Mouse (Mus musculus): Measurements from ENCODE around the gene Tmc5.

The Tmc5 gene

GRCm38 (mm10) chr7:118611185-118611749 lies 14.2 kb downstream of the Tmc5 start:
- no peak for DNase-seq

DNA sequence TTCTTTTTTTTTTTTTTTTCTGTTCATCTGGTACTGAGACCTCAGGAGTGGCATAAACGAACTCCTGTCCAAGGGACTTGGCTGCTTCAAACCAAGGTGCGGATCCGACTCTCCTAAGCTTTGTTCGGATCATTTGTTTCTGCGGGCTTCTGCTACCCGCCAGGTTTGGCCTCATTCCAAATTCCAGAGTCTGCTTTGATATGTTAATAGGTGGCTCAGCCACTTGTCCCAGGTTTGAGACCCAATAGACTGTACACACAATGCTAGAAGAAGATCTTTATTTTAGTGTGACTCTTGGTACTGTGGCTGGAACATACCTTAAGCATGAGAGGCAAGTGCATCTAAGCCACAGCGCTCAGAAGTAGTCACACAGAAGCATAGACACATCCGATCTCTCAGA lies 14.8 kb downstream of the Tmc5 start:
- DNase-seq: no peak

- no peak for DNase-seq
These were observed 17.0 kb downstream of the Tmc5 start for GRCm38 (mm10) chr7:118614076-118614475.

GRCm38 (mm10) chr7:118618104-118618503 lies 21.0 kb downstream of the Tmc5 start:
- DNase-seq: no peak

GRCm38 (mm10) chr7:118620243-118620906 lies 23.3 kb downstream of the Tmc5 start:
- DNase-seq: no peak

GRCm38 (mm10) chr7:118621094-118621493 lies 24.0 kb downstream of the Tmc5 start:
- DNase-seq: no peak

DNA sequence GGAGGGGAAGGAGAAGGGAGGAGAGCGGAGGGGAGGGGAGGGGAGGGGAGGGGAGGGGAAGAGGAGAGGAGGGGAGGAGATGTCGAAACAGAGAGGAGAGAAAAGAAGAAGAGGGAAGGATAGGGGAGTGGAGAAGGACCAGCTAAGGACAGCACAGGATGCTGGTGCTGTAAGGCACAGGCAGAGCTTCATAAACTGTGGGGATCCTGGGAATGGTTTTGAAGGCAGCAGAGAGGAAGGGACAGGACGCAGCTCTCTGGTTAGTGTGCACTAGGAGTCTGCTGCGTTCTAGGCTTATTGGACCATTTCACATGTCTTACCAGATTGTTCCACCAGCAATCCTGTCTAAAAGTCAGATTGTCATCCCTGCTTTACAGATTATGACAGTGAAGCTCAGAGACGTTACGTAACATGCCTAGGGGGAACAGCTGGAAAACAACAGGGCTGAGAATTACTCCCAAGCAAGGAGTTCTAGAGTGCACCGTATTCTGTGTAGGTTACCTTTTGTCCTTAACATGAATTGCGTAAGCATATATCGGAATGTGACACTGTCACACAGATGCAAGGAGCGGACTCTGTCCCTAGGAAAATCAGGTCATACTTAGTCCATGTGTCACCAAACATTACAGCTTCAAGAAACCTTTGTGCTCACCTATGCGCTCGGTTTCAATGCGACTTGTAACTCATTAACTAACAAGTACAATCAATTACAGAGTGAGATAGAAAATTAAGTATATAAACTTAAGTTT lies 30.6 kb downstream of the Tmc5 start:
- no peak for DNase-seq

GRCm38 (mm10) chr7:118633094-118633493 lies 36.0 kb downstream of the Tmc5 start:
- no peak for DNase-seq

DNA sequence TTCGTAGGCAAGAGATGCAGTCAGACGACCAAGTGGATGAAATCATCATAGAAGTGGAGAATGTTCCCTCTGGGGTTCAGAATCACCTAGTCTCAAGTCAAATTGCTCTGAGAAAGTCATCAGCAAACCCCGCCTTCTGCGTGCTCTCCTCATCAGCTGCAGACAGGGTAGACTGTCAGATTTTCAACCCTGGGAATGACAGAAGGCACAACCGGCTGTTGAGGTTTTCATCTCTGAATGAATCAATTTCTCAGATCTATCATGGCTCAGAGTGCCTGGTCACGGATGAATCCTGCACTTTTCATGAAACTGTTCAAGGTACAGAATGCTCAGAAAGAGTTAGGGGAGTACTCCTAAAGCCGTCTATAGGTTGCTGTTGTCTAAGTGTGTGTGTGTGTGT lies 36.9 kb downstream of the Tmc5 start:
- no peak for DNase-seq

- no peak for DNase-seq
These were observed 40.4 kb downstream of the Tmc5 start for GRCm38 (mm10) chr7:118637466-118637865.

- no peak for DNase-seq
These were observed 49.1 kb downstream of the Tmc5 start for GRCm38 (mm10) chr7:118646237-118646636.

GRCm38 (mm10) chr7:118649328-118649727 lies 52.2 kb downstream of the Tmc5 start:
- DNase-seq: no peak

DNA sequence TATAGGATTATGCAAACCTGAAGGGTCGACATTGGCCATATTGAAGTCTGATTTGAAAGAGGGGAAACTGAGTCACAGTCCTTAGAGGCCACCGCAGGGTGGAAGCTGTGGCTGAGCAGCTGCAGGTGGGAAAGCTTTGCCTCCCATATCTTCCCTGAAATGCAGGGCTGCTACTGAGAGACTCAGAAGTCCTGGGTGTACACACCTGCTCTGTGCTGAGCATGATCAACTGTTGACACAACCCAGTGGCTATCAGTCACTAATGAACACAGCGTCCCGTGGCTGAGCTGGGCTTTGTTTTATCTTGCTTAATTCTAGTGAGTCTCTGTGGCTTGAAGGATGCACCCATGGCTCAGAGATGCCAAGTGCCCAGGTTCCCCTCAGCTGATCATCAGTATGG lies 53.0 kb downstream of the Tmc5 start:
- DNase-seq: no peak

DNA sequence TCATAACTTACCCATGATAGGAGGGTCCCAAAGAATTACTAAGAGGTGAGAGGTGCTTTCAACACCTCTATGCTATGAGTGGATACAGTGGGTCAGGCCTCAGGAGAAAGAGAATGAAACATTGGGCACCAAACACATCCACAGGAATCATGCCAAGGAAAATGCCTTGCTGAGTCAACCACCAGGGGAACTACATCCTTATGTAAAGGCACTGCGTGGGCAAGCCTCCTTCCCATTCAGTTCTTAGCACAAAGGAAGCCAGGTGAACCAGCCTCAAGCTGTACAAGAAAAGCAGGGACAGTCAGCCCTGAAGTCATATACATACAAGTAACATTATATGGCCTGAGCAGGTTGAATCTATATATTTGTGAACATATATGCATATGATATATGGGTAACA lies 53.8 kb downstream of the Tmc5 start:
- DNase-seq: no peak

DNA sequence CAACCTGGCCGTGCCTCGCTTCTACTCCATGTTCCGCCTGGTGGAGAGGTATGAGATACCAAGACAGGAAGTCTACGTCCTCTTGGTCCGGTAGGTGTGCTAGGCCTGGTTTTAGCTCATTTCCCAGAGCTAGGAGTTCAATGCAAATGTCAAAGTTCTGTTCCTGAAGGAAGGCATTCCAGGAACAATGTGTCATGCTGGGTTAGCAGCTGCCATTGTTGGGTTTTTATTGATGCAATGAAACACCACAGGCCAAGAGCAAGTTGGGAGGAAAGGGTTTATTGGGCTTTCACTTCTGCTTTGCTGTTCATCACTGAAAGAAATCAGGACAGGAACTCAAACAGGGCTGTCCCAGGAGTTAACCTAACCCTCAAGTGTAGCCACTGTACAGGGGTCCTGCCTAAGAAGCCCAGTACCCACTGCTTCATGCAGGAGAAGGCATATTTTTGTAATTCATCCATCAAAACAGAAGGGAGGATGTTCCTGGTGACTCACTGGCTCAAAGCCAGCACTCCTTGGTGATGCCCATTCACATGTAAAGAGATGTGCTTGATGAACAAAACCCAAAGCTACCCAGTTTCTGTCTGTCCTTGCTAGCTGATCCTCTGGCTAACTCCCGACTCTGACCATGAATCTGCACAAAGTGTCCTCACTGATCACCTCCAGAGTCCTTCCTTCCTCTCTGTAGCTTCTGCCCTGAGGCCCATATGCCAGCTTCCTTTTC lies 55.6 kb downstream of the Tmc5 start:
- no peak for DNase-seq

DNA sequence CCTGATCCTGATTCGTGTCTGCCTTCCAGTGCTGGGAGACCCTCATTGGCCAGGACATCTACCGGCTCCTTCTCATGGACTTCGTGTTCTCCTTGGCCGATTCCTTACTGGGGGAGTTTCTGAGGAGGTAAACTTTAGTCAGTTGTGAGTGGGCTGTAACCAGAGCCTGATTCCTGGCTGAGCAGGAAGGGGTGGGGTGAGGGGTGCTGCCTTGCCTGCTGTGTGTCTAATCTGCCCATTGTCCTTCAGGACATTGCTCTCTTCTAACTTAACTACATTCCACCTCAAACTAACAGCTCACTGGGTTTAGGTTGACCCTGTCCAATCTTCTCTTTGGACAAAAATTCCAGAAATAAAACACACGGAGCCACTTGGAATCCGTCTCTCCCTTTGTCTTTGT lies 59.6 kb downstream of the Tmc5 start:
- DNase-seq: no peak

DNA sequence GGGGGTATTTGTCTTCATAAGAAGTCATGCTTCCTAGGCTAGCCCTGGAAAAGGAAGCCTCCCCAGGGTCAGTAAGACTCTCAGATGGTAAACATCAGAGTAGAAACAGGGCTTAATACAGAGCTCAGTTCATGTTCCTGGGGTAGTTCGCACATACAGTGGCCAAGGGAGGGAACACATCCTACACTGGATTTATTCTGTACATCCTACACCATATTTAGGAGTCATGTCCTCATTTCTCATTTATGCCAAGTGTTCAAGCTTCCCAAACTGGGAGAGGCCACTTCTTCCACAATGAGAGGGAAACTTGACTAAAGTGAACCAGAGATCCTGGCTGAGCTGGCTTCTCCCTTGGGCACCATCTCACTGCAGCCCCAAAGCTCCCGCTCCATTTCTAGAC lies 70.7 kb downstream of the Tmc5 start:
- DNase-seq: no peak

- DNase-seq: no peak
These were observed 73.0 kb downstream of the Tmc5 start for GRCm38 (mm10) chr7:118670142-118670541.

DNA sequence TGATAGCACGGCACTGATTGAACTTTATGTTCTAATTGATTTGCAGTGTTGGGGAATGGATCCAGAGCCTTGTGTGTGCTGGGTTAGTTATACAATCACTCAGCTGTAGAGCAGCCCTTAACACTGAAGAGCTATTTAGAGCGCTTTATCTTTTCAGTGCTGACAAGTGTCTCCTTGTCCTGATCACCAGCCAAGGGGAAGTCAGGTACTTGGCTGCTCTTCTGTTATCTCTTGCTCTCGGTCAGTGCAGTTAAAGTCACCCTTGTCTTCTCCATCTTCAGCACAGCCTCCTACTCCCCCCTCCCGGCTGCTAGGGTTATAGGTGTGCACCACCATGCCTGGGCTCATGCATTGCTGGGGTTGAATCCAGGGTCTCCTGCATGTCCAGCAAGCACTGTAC lies 79.7 kb downstream of the Tmc5 start:
- no peak for DNase-seq

GRCm38 (mm10) chr7:118688199-118688598 lies 91.1 kb downstream of the Tmc5 start:
- DNase-seq: peak in 1 of 2 experiments; percentile 59

DNA sequence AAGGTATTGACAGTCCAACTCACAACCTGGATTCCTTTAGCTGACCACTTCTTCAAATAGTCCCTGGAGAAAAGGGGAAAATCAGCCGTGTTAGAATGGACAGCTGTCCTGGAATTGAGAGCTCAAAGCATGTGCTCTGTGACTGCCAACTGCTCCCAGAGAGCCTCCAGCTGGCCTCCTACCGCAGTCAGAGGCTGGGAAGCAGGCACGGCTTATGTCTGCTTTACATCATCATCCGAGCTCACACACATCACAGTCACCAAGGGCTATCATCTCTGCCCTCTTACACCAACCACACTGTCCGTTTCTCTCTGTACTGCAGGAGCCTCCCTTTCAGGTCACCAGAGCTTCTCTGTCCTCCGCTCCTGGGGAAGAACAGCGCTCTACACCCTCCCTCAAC lies 92.0 kb downstream of the Tmc5 start:
- DNase-seq: no peak

GRCm38 (mm10) chr7:118691287-118691686 lies 94.2 kb downstream of the Tmc5 start:
- no peak for DNase-seq

DNA sequence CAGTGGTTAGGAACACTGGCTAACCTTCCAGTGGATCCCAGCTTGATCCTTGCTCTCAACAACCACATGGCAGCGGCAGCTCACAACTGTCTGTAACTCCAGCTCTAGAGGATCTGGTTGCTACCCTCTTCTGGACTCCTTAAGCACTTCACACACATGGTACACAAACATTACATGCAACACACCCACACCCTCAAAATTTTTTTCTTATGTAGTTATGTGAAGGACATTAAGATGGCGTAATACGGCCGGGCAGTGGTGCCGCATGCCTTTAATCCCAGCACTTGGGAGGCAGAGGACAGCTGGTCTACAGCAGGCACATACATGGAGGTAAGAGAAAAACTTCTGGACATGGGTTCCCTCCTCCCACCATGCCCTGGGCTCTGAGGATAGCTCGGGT lies 99.0 kb downstream of the Tmc5 start:
- no peak for DNase-seq

DNA sequence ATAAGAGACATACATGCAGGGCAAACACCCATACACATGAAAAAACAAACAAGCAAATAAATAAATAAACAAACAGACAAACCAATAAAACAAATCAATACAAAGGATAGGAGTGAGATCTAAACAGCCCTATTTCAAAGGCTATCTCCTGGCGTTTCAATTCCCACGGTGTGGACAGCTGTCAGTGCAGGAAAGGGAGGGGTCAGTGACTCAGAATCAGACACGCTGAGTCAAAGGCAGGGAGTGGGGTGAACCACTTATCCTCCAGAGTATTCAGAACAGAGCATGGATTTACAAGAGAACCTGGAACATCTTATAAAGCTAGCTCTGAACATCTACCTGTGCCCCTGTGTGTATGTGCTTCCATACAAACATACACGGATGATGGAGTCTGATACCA lies 100.1 kb downstream of the Tmc5 start:
- no peak for DNase-seq

Measured in spleen, adult 18-20 months (tissue).